Mouse (Mus musculus) frontal cortex, adult 2 months (tissue): ENCODE data around the gene Cntd1. TPM values are rescaled to one million over a fixed set of nuclear protein-coding genes. Genes with fewer than 3 reads are reported as not detected.
"Not testable (repeated sequence)": the region's sequence is repeated elsewhere in the genome, so short reads cannot be mapped to it uniquely, and the experiment has no call there.

ENCODE experiments used
- DNase-seq, 2 experiments: peaks; one replicate each; pipeline ENCODE4 v3.0.0; 2022; ENCODE audit warnings: low spot score in 1 of 2; ENCODE audit errors: extremely low spot score in 1 of 2
- polyA plus RNA-seq: library from polyadenylated mRNA; depleted of rRNA; stranded (reverse); fragments of >200 nt; gene quantifications from 2 replicates; pipeline ENCODE4 v1.2.3, GENCODE M21; 2012; rRNA removed

Gene Cntd1
- polyA plus RNA-seq, 1 experiment, result 0.84 TPM

GRCm38 (mm10) chr11:101328941-101329635 lies 50.3 kb downstream of the Cntd1 start:
- DNase-seq, result peak in 1 of 2 experiments; percentile 62

- DNase-seq, result no peak
These were observed 51.6 kb downstream of the Cntd1 start, which contains the start of gene Aoc3 for GRCm38 (mm10) chr11:101330371-101330924. TSS of gene Aoc3 (plus strand) at chr11:101330605.

- not testable (repeated sequence) for DNase-seq
These were observed 52.1 kb downstream of the Cntd1 start for GRCm38 (mm10) chr11:101330961-101331360.

GRCm38 (mm10) chr11:101332537-101332936 lies 53.7 kb downstream of the Cntd1 start:
- no peak for DNase-seq

- DNase-seq, result no peak
These were observed 55.2 kb downstream of the Cntd1 start for GRCm38 (mm10) chr11:101334023-101334422.

- no peak for DNase-seq
These were observed 55.7 kb downstream of the Cntd1 start for GRCm38 (mm10) chr11:101334516-101334915.

- no peak for DNase-seq
These were observed 56.9 kb downstream of the Cntd1 start for GRCm38 (mm10) chr11:101335685-101336084.

- peak in 1 of 2 experiments; percentile 17 for DNase-seq
These were observed 59.4 kb downstream of the Cntd1 start for GRCm38 (mm10) chr11:101338123-101338760.

Other genes starting within 250 kb of the Cntd1 start
- gene Naglu, start 209.0 kb upstream of the Cntd1 start, polyA plus RNA-seq, result 11.8 and 13.0 TPM in 2 replicates
- 0.46 and 0.55 TPM in 2 replicates for gene Hsd17b1, start 200.6 kb upstream of the Cntd1 start, polyA plus RNA-seq
- gene Coasy, start 196.4 kb upstream of the Cntd1 start, polyA plus RNA-seq, result 30.8 and 34.1 TPM in 2 replicates
- gene Mlx, start 191.7 kb upstream of the Cntd1 start, polyA plus RNA-seq, result 52.0 and 56.0 TPM in 2 replicates
- 5.6 and 7.8 TPM in 2 replicates for gene Psmc3ip, start 183.6 kb upstream of the Cntd1 start, polyA plus RNA-seq
- 66.2 and 66.5 TPM in 2 replicates for gene Retreg3, start 159.1 kb upstream of the Cntd1 start, polyA plus RNA-seq
- gene Tubg1, start 159.1 kb upstream of the Cntd1 start, polyA plus RNA-seq, result 21.5 and 24.7 TPM in 2 replicates
- 56.4 and 58.0 TPM in 2 replicates for gene Tubg2, start 123.1 kb upstream of the Cntd1 start, polyA plus RNA-seq
- gene Cntnap1, start 108.5 kb upstream of the Cntd1 start, polyA plus RNA-seq, result 65.8 TPM in 2 replicates
- gene Plekhh3, start 107.7 kb upstream of the Cntd1 start, polyA plus RNA-seq, result 15.8 and 17.9 TPM in 2 replicates
- 0.36 and 0.42 TPM in 2 replicates for gene Ccr10, start 103.6 kb upstream of the Cntd1 start, polyA plus RNA-seq
- gene Ezh1, start 52.5 kb upstream of the Cntd1 start, polyA plus RNA-seq, result 44.8 and 50.3 TPM in 2 replicates
- gene Ramp2, start 33.0 kb upstream of the Cntd1 start, polyA plus RNA-seq, result 65.6 and 82.1 TPM in 2 replicates
- 63.8 TPM in 2 replicates for gene Vps25, start 25.3 kb upstream of the Cntd1 start, polyA plus RNA-seq
- 10.8 and 12.5 TPM in 2 replicates for gene Wnk4, start 18.4 kb upstream of the Cntd1 start, polyA plus RNA-seq
- gene Coa3, start 102 bp downstream of the Cntd1 start, polyA plus RNA-seq, result 147 and 151 TPM in 2 replicates
- 177 and 195 TPM in 2 replicates for gene Becn1, start 23.3 kb downstream of the Cntd1 start, polyA plus RNA-seq
- gene Psme3, start 37.2 kb downstream of the Cntd1 start, polyA plus RNA-seq, result 101 and 108 TPM in 2 replicates
- 4.5 and 5.1 TPM in 2 replicates for gene Aoc2, start 46.1 kb downstream of the Cntd1 start, polyA plus RNA-seq
- 0.71 and 0.88 TPM in 2 replicates for gene Aoc3, start 51.6 kb downstream of the Cntd1 start, polyA plus RNA-seq
- not detected in 2 replicates for gene G6pc, start 88.5 kb downstream of the Cntd1 start, polyA plus RNA-seq
- gene Aarsd1, start 138.6 kb downstream of the Cntd1 start, polyA plus RNA-seq, result 49.2 and 53.5 TPM in 2 replicates
- gene Gm27029, start 145.8 kb downstream of the Cntd1 start, polyA plus RNA-seq, result 3.6 and 4.1 TPM in 2 replicates
- gene Rundc1, start 146.1 kb downstream of the Cntd1 start, polyA plus RNA-seq, result 33.4 and 33.7 TPM in 2 replicates
- gene Ptges3l, start 146.3 kb downstream of the Cntd1 start, polyA plus RNA-seq, result 4.1 and 6.6 TPM in 2 replicates
- 480 and 588 TPM in 2 replicates for gene Rpl27, start 163.3 kb downstream of the Cntd1 start, polyA plus RNA-seq
- gene Ifi35, start 169.4 kb downstream of the Cntd1 start, polyA plus RNA-seq, result 9.0 and 9.1 TPM in 2 replicates
- gene Rnd2, start 186.0 kb downstream of the Cntd1 start, polyA plus RNA-seq, result 155 and 173 TPM in 2 replicates
- 41.3 and 41.4 TPM in 2 replicates for gene Vat1, start 187.2 kb downstream of the Cntd1 start, polyA plus RNA-seq